Mouse (Mus musculus) testis, adult 2 months (tissue): ENCODE data around the gene Zfp263.

Source experiments
- CTCF ChIP-seq: fragments of 200-500 bp; IDR thresholded peaks from 2 replicates; pipeline ENCODE4 v1.5.1; 2012; ENCODE audit warnings: low read depth, mild to moderate bottlenecking, inconsistent platforms, low read length, moderate library complexity; ENCODE audit not compliant: control insufficient read depth, insufficient read depth, insufficient replicate concordance
- POLR2A ChIP-seq: fragments of 200-500 bp; IDR thresholded peaks from 2 replicates; pipeline ENCODE4 v1.6.1; 2012; ENCODE audit warnings: low read depth, mild to moderate bottlenecking, inconsistent platforms, low read length, moderate library complexity; ENCODE audit not compliant: control insufficient read depth

GRCm38 (mm10) chr16:3743503-3744185, at the start of gene Zfp263:
- no peak for TF ChIP-seq CTCF
- peak; percentile 94 for TF ChIP-seq POLR2A
